Mouse (Mus musculus): ENCODE results near the gene Slc7a15. TPM values are rescaled to one million over a fixed set of nuclear protein-coding genes. Genes with fewer than 3 reads are reported as not detected.
"Not testable (repeated sequence)": the region's sequence is repeated elsewhere in the genome, so short reads cannot be mapped to it uniquely, and the experiment has no call there.

The Slc7a15 gene
- polyA plus RNA-seq, 1 experiment from 2014 or later: 0.05 TPM

GRCm38 (mm10) chr12:8559876-8560275 lies 39.0 kb downstream of the Slc7a15 start:
- H3K4me1 ChIP-seq (replicated peaks; ENCODE audit: insufficient read depth, low read length); H3K36me3 ChIP-seq (ENCODE audit: insufficient read depth, low read length); H3K27me3 ChIP-seq (ENCODE audit: insufficient read depth, low read length); H3K9ac ChIP-seq (ENCODE audit: low read depth, low read length); DNase-seq (ENCODE audit: low spot score); H3K9me3 ChIP-seq (replicated peaks; ENCODE audit: low read length); H3K27ac ChIP-seq; ATAC-seq (replicated peaks; ENCODE audit: low FRiP score, low read depth); H3K4me3 ChIP-seq (replicated peaks; ENCODE audit: low read depth, low read length); H3K4me2 ChIP-seq (ENCODE audit: low read length): not testable (repeated sequence)
- WGBS: 80% methylated on average over 3 of the region's 3 CpGs

GRCm38 (mm10) chr12:8556189-8556588 lies 42.7 kb downstream of the Slc7a15 start:
- H3K36me3 ChIP-seq (ENCODE audit: insufficient read depth, low read length): no peaks in the 10 kb centered on the region
- H3K4me3 ChIP-seq (replicated peaks; ENCODE audit: low read depth, low read length): no peak overlapping the region
- DNase-seq (ENCODE audit: low spot score) (no peak), ATAC-seq (replicated peaks; ENCODE audit: low FRiP score, low read depth) (no peak; the same call in 1 of the 2 replicates)
- TF ChIP-seq CTCF (IDR thresholded peaks at IDR 0.05; ENCODE audit: low read depth): no peak
- no peak overlapping the region for H3K4me2 ChIP-seq (ENCODE audit: low read length)
- H3K4me1 ChIP-seq (replicated peaks; ENCODE audit: insufficient read depth, low read length): no peaks in the 10 kb centered on the region
- H3K9ac ChIP-seq (ENCODE audit: low read depth, low read length): no peak overlapping the region
- no peak overlapping the region for H3K27ac ChIP-seq
- H3K9me3 ChIP-seq (replicated peaks; ENCODE audit: low read length): no peaks in the 10 kb centered on the region
- H3K27me3 ChIP-seq (ENCODE audit: insufficient read depth, low read length): no peaks in the 10 kb centered on the region

GRCm38 (mm10) chr12:8555419-8555818 lies 43.4 kb downstream of the Slc7a15 start:
- no peaks in the 10 kb centered on the region for H3K36me3 ChIP-seq (ENCODE audit: insufficient read depth, low read length)
- peak; percentile 54; the same call in 1 of the 2 replicates for ATAC-seq (replicated peaks; ENCODE audit: low FRiP score, low read depth)
- no peak overlapping the region for H3K4me3 ChIP-seq (replicated peaks; ENCODE audit: low read depth, low read length)
- no peak overlapping the region for H3K27ac ChIP-seq
- no peaks in the 10 kb centered on the region for H3K9me3 ChIP-seq (replicated peaks; ENCODE audit: low read length)
- H3K4me2 ChIP-seq (ENCODE audit: low read length): no peak overlapping the region
- no peaks in the 10 kb centered on the region for H3K4me1 ChIP-seq (replicated peaks; ENCODE audit: insufficient read depth, low read length)
- no peak for DNase-seq (ENCODE audit: low spot score)
- H3K9ac ChIP-seq (ENCODE audit: low read depth, low read length): no peak overlapping the region
- no peaks in the 10 kb centered on the region for H3K27me3 ChIP-seq (ENCODE audit: insufficient read depth, low read length)
- no peak for TF ChIP-seq CTCF (IDR thresholded peaks at IDR 0.05; ENCODE audit: low read depth)

- 20% methylated on average over 11 of the region's 11 CpGs for WGBS
- DNase-seq (ENCODE audit: low spot score) (peak; percentile 95), ATAC-seq (replicated peaks; ENCODE audit: low FRiP score, low read depth) (peak; percentile 57; the same call in 1 of the 2 replicates)
- Histone ChIP-seq H3K4me2 (ENCODE audit: low read length) (no peak overlapping the region), H3K27ac (no peak overlapping the region), H3K4me1 (replicated peaks; ENCODE audit: insufficient read depth, low read length) (no peaks in the 10 kb centered on the region), H3K9ac (ENCODE audit: low read depth, low read length) (no peak overlapping the region), H3K27me3 (ENCODE audit: insufficient read depth, low read length) (no peaks in the 10 kb centered on the region), H3K9me3 (replicated peaks; ENCODE audit: low read length) (no peaks in the 10 kb centered on the region), H3K36me3 (ENCODE audit: insufficient read depth, low read length) (no peaks in the 10 kb centered on the region), H3K4me3 (replicated peaks; ENCODE audit: low read depth, low read length) (no peak overlapping the region)
- TF ChIP-seq CTCF (IDR thresholded peaks at IDR 0.05; ENCODE audit: low read depth): peak; percentile 100
These were observed 51.5 kb downstream of the Slc7a15 start for GRCm38 (mm10) chr12:8547357-8547756.

GRCm38 (mm10) chr12:8546801-8547200 lies 52.1 kb downstream of the Slc7a15 start:
- no peak overlapping the region for H3K4me2 ChIP-seq (ENCODE audit: low read length)
- DNase-seq (ENCODE audit: low spot score): no peak
- no peak overlapping the region for H3K4me3 ChIP-seq (replicated peaks; ENCODE audit: low read depth, low read length)
- no peaks in the 10 kb centered on the region for H3K27me3 ChIP-seq (ENCODE audit: insufficient read depth, low read length)
- H3K9ac ChIP-seq (ENCODE audit: low read depth, low read length): no peak overlapping the region
- TF ChIP-seq CTCF (IDR thresholded peaks at IDR 0.05; ENCODE audit: low read depth): no peak
- ATAC-seq (replicated peaks; ENCODE audit: low FRiP score, low read depth): no peak
- no peaks in the 10 kb centered on the region for H3K36me3 ChIP-seq (ENCODE audit: insufficient read depth, low read length)
- no peaks in the 10 kb centered on the region for H3K4me1 ChIP-seq (replicated peaks; ENCODE audit: insufficient read depth, low read length)
- no peak overlapping the region for H3K27ac ChIP-seq
- no peaks in the 10 kb centered on the region for H3K9me3 ChIP-seq (replicated peaks; ENCODE audit: low read length)
- 87% methylated on average over 6 of the region's 6 CpGs for WGBS

GRCm38 (mm10) chr12:8545066-8545610 lies 53.7 kb downstream of the Slc7a15 start:
- no peaks in the 10 kb centered on the region for H3K9me3 ChIP-seq (replicated peaks; ENCODE audit: low read length)
- WGBS: 71% methylated on average over 5 of the region's 5 CpGs

GRCm38 (mm10) chr12:8542371-8542770 lies 56.5 kb downstream of the Slc7a15 start:
- DNase-seq (ENCODE audit: low spot score) (no peak), ATAC-seq (replicated peaks; ENCODE audit: low FRiP score, low read depth) (no peak)
- Histone ChIP-seq H3K4me3 (replicated peaks; ENCODE audit: low read depth, low read length) (no peak overlapping the region), H3K27ac (no peak overlapping the region), H3K9me3 (replicated peaks; ENCODE audit: low read length) (no peaks in the 10 kb centered on the region), H3K27me3 (ENCODE audit: insufficient read depth, low read length) (no peaks in the 10 kb centered on the region), H3K4me1 (replicated peaks; ENCODE audit: insufficient read depth, low read length) (no peaks in the 10 kb centered on the region), H3K36me3 (ENCODE audit: insufficient read depth, low read length) (no peaks in the 10 kb centered on the region), H3K9ac (ENCODE audit: low read depth, low read length) (no peak overlapping the region), H3K4me2 (ENCODE audit: low read length) (no peak overlapping the region)
- TF ChIP-seq CTCF (IDR thresholded peaks at IDR 0.05; ENCODE audit: low read depth): no peak
- 83% methylated on average over 4 of the region's 4 CpGs for WGBS

More at GRCm38 (mm10) chr12:8545066-8545610, 53.7 kb downstream of the Slc7a15 start:
- Histone ChIP-seq H3K4me2 (ENCODE audit: low read length) (no peak overlapping the region), H3K4me1 (replicated peaks; ENCODE audit: insufficient read depth, low read length) (no peaks in the 10 kb centered on the region), H3K36me3 (ENCODE audit: insufficient read depth, low read length) (no peaks in the 10 kb centered on the region), H3K27ac (no peak overlapping the region), H3K4me3 (replicated peaks; ENCODE audit: low read depth, low read length) (no peak overlapping the region), H3K27me3 (ENCODE audit: insufficient read depth, low read length) (no peaks in the 10 kb centered on the region), H3K9ac (ENCODE audit: low read depth, low read length) (no peak overlapping the region)
- no peak for TF ChIP-seq CTCF (IDR thresholded peaks at IDR 0.05; ENCODE audit: low read depth)
- DNase-seq (ENCODE audit: low spot score) (no peak), ATAC-seq (replicated peaks; ENCODE audit: low FRiP score, low read depth) (0 out of 2 replicates have a peak, but pooled peaks have one; percentile 33)
